Comparison of ENCODE assay signal across 19 mouse cellular contexts in genomic region chr5:29726070-29726469, GRCm38 (mm10). TPM values are rescaled to one million over a fixed set of nuclear protein-coding genes. Genes with fewer than 3 reads are reported as not detected.
DNase-seq lines count a peak whose midpoint lies in the region; TF ChIP-seq lines count a peak whose summit lies in the region.
"Not testable (repeated sequence)": the region's sequence is repeated elsewhere in the genome, so short reads cannot be mapped to it uniquely, and the experiment has no call there.
"Had no signal": no experiment of that assay in that cellular context is flagged by ENCODE, and none has a peak within 500 bp of the region (broad histone marks: within the 10 kb centered on the region; RNA-seq: fewer than 3 reads in every experiment).

No protein-coding gene starts in this region.

- H3K4me2 ChIP-seq in CH12.LX (ENCODE audit: insufficient read depth, low read depth, poor library complexity, severe bottlenecking); myocyte (ENCODE audit: low read depth): not testable (repeated sequence)

- H3K9me3 ChIP-seq in CH12.LX (replicated peaks; ENCODE audit: low read length); ES-E14 (ENCODE audit: control insufficient read depth, insufficient read depth, low read depth, low read length): not testable (repeated sequence)

- H3K36me3 ChIP-seq in CH12.LX (replicated peaks in 1 of 2; ENCODE audit: control insufficient read depth in 1 of 2, insufficient read depth in 1 of 2, low read length in 1 of 2); ES-E14 (ENCODE audit: control insufficient read depth, insufficient read depth, low read length, poor library complexity, severe bottlenecking); myocyte (ENCODE audit: control insufficient read depth, insufficient read depth): not testable (repeated sequence)

- not testable (repeated sequence) for H3K4me3 ChIP-seq in CH12.LX (replicated peaks in 1 of 3; ENCODE audit: low read depth in 2 of 3, low read length in 2 of 3, poor library complexity in 1 of 3); ES-E14 (ENCODE audit: insufficient read depth in 1 of 2, low read depth in 1 of 2, low read length in 2 of 2, poor library complexity in 1 of 2, severe bottlenecking in 1 of 2); myocyte

- dilution Hi-C loops in CH12.LX (cut with MboI; ENCODE audit: extremely low pct_ligation_motif_present, extremely low pct_unique_long_range_greater_than_20kb, low sequenced_read_pairs) = not testable (repeated sequence)

- TF ChIP-seq EP300 in CH12.LX (IDR thresholded peaks at IDR 0.05; ENCODE audit: low read length) = not testable (repeated sequence)

- peak; percentile 24 for DNase-seq in 3134 (ENCODE audit: extremely low read depth, insufficient read length, low spot score)
- peak; percentile 38 for DNase-seq in 416B (ENCODE audit: low read depth)
- DNase-seq in CH12.LX (ENCODE audit: extremely low read depth); ES-E14 (ENCODE audit: low read depth, low spot score): not testable (repeated sequence)
- DNase-seq in ZHBTc4 (ENCODE audit: low read depth, low spot score) = peak; percentile 54

- TF ChIP-seq POLR2A in CH12.LX (IDR thresholded peaks at IDR 0.05; ENCODE audit: low read depth, low read length); myocyte (IDR thresholded peaks at IDR 0.05; ENCODE audit: insufficient read length, low read depth): not testable (repeated sequence)

- not testable (repeated sequence) for TF ChIP-seq CTCF in CH12.LX (conservative IDR thresholded peaks at IDR 0.05 in 1 of 2, IDR thresholded peaks at IDR 0.05 in 1 of 2; ENCODE audit: low read depth in 2 of 2, low read length in 2 of 2)

- H3K79me2 ChIP-seq in CH12.LX (replicated peaks; ENCODE audit: control insufficient read depth, extremely low read depth, insufficient read depth, poor library complexity, severe bottlenecking); myocyte (ENCODE audit: control insufficient read depth, insufficient read depth): not testable (repeated sequence)

- H3K4me1 ChIP-seq in CH12.LX (ENCODE audit: control insufficient read depth in 1 of 2, insufficient read depth in 2 of 2); ES-E14 (ENCODE audit: control insufficient read depth in 2 of 2, insufficient read depth in 2 of 2, low read length in 2 of 2, poor library complexity in 1 of 2): not testable (repeated sequence)

- not testable (repeated sequence) for H3K27ac ChIP-seq in CH12.LX (ENCODE audit: insufficient read depth, low read depth); ES-E14 (ENCODE audit: insufficient read depth, low read depth, low read length, poor library complexity, severe bottlenecking)

- not testable (repeated sequence) for TF ChIP-seq RAD21 in CH12.LX (IDR thresholded peaks at IDR 0.05; ENCODE audit: low read depth, low read length)

- H3K27me3 ChIP-seq in CH12.LX (replicated peaks); myocyte (ENCODE audit: control insufficient read depth, insufficient read depth, insufficient read length): not testable (repeated sequence)

- not testable (repeated sequence) for H3ac ChIP-seq in myocyte (ENCODE audit: control insufficient read depth, insufficient read length)

- in situ Hi-C loops in CH12.LX (cut with MboI; ENCODE audit: low pct_ligation_motif_present, low pct_unique_long_range_greater_than_20kb, low sequenced_read_pairs); ES-E14 (cut with MboI; ENCODE audit: low sequenced_read_pairs in 2 of 2, unreplicated experiment in 2 of 2): not testable (repeated sequence)

- not testable (repeated sequence) for H3K9ac ChIP-seq in CH12.LX (ENCODE audit: insufficient read depth, low read depth); ES-E14 (ENCODE audit: insufficient read depth, low read depth, low read length, poor library complexity, severe bottlenecking)

TF ChIP-seq in CH12.LX, 34 proteins besides CTCF, POLR2A, EP300 and RAD21:
- 0 out of 2 replicates have a peak, but pooled peaks have one; percentile 49 for TF ChIP-seq MAFK (IDR thresholded peaks at IDR 0.05; ENCODE audit: insufficient replicate concordance, low read length)

TF ChIP-seq in ES-E14, 5 proteins besides CTCF, POLR2A, EP300 and RAD21:
- TF ChIP-seq MAFK (IDR thresholded peaks at IDR 0.05; ENCODE audit: insufficient read depth, low read depth, low read length) = peak; percentile 66

TF ChIP-seq in myocyte, 11 proteins besides CTCF, POLR2A, EP300 and RAD21:
- peak; percentile 36 for TF ChIP-seq USF1 (IDR thresholded peaks at IDR 0.05; ENCODE audit: low read depth)
TF ChIP-seq in myocyte: peak in this region for 1; not testable (repeated sequence) for 10.

RNA-seq across cellular contexts. Expression of gene Dnajb6, which starts 9.4 kb away (rescaled TPM):
- total RNA-seq in CH12.LX (2012; rRNA removed) = 61.1 and 75.8 TPM in 2 replicates
- 196 and 228 TPM in 2 replicates for total RNA-seq in CH12.LX (2014; rRNA removed)
- polyA plus RNA-seq in CH12.LX (2012; ENCODE audit: insufficient read length, low read depth) = 117 and 140 TPM in 2 replicates
- 163 and 224 TPM in 2 replicates for total RNA-seq in ES-E14 (2012; rRNA removed)
- polyA plus RNA-seq in myocyte (2012; fragmentation: generic; extraction: Trizol) = 75.2 TPM

RNA-seq across cellular contexts. Expression of gene Gm5129, which starts 9.7 kb away (rescaled TPM):
- total RNA-seq in CH12.LX (2012; rRNA removed) (1.3 TPM in 1 of 2 replicates, not detected in the other), CH12.LX (2014; rRNA removed) (not detected in 2 replicates), ES-E14 (2012; rRNA removed) (not detected in 2 replicates)
- polyA plus RNA-seq in CH12.LX (2012; ENCODE audit: insufficient read length, low read depth) (not detected in 2 replicates), myocyte (2012; fragmentation: generic; extraction: Trizol) (0.40 TPM)
- total RNA-seq: adrenal gland, postnatal 10 days; adrenal gland, postnatal 25 days; MEL had no signal
- polyA plus RNA-seq: adrenal gland, adult 2 months; embryonic facial prominence, embryonic 11.5 days; embryonic facial prominence, embryonic 13.5 days; embryonic facial prominence, embryonic 15.5 days; erythroblast, embryonic 14.5 days; forebrain, embryonic 10.5 days; forebrain, embryonic 12.5 days; forebrain, embryonic 14.5 days; forebrain, embryonic 16.5 days; frontal cortex, adult 2 months had no signal
